Mouse (Mus musculus) Muller cell, postnatal 12 days (primary cell): Measurements from ENCODE around the gene C2cd2l.
"Not testable (repeated sequence)": the region's sequence is repeated elsewhere in the genome, so short reads cannot be mapped to it uniquely, and the experiment has no call there.

Source experiments
- DNase-seq: peaks from one replicate; pipeline ENCODE4 v3.0.0-alpha.2; 2015; ENCODE audit errors: inconsistent ontology term

C2cd2l gene

GRCm38 (mm10) chr9:44336093-44336406 is 16.0 kb upstream of the C2cd2l start:
- no peak for DNase-seq

GRCm38 (mm10) chr9:44335331-44336092 is 15.4 kb upstream of the C2cd2l start:
- peak; percentile 57 for DNase-seq

- DNase-seq = peak; percentile 99
Measured at GRCm38 (mm10) chr9:44334396-44335330, 14.6 kb upstream of the C2cd2l start, which contains the start of gene H2afx. Gene H2afx, plus strand, starts transcription at chr9:44334694.

DNA sequence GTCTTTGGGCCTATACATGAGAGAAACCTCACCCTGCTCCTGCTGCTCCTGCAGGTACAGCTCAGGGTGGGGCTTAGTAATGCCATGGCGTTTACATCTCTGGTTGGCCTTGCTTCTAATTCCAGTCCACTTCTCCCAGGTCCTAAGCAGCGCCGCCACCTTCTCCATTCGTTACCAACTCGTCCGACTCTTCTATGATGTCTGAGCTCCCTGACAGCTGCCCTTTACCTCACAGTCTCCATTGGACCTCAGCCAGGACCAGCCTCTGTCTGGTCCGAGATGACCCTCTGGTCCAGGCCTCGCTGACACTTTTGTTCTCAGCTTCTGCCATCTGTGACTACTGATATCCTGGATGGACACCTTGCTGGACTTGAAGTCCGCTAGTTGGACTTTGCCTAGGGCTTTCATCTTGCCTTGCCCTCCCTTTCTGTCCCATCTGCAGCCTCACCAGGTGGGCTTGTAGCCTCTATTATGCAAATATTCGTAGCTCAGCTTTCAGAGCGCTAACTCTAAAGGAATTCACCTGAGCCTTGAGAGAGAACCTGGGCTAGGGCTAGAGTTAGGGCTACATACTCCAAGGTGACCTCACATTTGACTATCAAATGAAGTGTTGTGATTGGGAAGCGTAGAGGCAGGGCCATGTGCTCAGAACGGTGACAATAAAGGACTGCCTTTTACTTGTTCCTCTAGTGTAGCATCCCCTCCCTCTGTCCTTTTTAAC is 13.0 kb upstream of the C2cd2l start:
- no peak for DNase-seq

DNA sequence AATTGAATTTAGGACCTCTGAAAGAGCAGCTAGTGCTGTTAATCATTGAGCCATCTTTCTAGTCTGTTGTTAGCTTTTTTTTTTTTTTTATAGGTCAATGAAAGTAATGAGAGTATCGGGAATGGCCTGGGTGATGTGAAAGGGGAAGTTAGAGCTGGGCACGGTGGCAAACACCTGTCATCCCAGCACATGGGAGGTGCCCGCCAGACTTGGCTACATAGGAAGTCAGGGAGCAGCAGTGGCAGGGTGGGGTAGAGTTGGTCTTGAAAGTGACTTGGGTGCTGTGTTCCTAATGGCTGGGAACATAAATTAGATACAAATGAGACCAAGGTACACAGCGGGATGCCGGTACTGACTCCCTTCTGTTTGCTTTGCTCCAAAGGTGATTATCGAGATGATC is 10.7 kb upstream of the C2cd2l start:
- DNase-seq = no peak

- no peak for DNase-seq
Measured at GRCm38 (mm10) chr9:44327926-44328325, 7.8 kb upstream of the C2cd2l start.

DNA sequence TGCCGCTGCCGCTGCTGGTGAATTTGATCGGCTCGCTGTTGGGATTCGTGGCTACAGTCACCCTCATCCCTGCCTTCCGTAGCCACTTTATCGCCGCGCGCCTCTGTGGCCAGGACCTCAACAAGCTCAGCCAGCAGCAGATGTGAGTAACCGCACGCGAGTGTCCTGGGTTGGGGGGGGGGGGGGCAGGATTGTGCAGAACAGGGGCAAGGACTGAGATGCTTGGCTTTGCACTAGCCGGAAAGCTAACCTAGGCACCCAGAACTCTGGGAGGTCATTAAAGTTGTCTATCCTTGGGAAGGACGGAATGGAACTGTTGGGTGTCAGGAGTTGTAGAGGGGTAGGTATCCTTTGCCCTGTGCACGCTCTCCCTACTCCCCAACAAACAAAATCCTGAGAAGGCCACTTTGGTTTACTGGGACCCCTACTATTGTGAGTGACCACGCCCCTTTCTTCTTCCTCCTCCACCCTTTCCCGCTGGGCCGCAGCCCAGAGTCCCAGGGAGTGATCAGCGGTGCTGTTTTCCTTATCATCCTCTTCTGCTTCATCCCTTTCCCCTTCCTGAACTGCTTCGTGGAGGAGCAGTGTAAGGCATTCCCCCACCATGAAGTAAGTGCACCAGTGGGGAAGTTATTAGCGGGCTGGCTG is 7.1 kb upstream of the C2cd2l start:
- peak; percentile 36 for DNase-seq

GRCm38 (mm10) chr9:44326371-44327063 is 6.4 kb upstream of the C2cd2l start:
- DNase-seq = peak; percentile 87

DNA sequence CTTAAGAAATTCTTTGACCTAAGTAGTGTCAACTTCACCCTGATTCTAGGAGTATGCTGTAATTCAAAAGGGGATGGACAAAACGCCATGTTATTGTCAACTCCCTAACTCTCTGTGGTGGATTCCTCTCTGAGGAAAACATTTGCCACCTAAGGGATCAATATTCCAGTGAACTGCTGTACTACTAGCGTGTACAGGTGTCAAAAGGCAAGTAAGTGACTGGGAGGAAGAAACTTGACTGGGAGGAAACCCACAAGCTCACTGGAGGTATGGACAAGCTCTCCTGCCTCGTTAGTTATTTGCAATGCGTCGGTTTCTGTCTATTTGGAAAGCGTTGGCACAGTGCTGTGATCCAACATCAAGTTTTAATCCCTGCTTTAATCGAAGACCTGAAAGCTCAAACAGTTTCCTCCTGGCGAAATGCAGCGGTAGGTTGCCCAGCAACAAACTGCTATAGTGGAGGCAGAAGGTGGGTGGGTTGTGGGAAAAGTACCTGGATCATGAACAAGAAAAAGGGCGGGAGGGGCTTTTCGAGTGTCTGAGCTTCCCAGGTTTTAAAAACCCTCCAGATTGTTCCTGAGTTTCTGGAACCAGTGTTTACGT is 5.8 kb upstream of the C2cd2l start, which contains the start of gene Dpagt1:
Gene Dpagt1 (plus strand): TSS at position 252 of the 603 bp plus-strand sequence.
- peak; percentile 27 for DNase-seq

DNA sequence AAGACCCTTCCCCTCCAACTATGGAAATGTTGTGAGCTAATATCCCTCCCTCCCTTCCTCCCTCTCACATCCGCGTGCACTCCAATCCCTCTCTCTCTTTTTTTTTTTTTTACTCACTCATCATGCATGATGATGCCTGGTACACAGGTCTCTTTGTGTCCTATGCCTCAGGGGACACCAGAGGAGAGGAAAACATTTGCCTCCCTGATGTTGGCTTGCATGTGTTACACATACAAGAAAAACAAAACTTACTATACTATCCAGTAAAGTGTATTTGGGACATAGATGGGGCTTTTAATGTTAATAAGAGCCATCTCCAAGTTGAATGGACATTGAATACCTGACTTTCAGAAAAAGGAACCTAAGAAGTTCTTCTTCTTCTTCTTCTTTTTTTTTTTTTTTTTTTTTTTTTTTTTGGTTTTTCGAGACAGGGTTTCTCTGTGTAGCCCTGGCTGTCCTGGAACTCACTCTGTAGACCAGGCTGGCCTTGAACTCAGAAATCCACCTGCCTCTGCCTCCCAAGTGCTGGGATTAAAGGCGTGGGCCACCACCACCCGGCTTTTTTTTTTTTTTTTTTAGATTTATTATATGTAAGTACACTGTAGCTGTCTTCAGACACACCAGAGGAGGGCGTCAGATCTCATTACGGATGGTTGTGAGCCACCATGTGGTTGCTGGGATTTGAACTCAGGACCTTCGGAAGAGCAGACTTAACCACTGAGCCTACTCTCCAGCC is 5.1 kb upstream of the C2cd2l start:
- not testable (repeated sequence) for DNase-seq

DNA sequence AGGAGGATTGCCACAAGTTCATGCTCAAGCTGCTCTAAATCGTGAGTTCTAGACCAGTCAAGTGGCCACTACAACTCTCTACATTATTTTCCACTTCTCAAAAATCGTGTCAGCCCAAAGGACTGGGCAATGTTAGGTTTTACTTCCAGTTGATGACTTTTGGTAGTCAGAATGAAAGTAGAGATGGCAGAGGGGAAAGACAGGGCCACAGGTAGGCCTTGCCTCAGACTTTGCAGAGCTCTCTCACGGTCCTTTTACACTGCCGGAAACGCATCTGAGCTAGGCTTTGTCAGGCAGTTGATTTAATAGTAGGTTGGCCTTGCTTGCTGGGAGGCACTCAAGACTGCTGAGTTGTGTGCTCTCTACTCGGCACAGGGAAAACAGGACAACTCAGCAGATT is 4.1 kb upstream of the C2cd2l start:
- DNase-seq = no peak

DNA sequence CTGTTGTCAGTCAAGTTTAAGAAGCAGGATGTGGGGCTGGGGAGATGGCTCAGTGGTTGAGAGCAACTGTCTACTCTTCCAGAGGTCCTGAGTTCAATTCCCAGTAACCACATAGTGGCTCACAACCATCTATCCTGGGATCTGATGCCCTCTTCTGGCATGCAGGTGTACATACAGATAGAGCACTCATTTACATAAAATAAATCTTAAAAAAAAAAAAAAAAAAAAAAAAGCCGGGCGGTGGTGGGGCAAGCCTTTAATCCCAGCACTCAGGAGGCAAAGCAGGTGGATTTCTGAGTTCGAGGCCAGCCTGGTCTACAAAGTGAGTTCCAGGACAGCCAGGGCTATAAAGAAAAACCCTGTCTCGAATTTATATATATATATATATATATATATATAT is 3.6 kb upstream of the C2cd2l start:
- not testable (repeated sequence) for DNase-seq

DNA sequence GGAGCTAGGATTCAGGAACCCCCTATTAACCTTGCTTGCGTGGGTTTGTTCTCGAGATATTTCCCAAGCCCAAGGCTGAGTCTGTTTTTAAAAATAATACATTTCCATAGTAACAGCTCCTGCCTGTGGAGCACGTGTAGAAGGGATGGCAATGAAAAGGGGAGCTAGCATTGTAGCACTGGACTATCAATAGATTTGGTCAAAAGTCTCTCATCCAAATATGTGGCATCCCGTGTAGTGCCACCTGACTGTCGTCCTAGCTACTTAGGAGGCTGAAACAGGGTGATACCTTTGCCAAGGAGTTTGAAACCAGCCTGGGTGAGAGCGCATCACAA is 681 bp upstream of the C2cd2l start:
- DNase-seq = no peak

DNA sequence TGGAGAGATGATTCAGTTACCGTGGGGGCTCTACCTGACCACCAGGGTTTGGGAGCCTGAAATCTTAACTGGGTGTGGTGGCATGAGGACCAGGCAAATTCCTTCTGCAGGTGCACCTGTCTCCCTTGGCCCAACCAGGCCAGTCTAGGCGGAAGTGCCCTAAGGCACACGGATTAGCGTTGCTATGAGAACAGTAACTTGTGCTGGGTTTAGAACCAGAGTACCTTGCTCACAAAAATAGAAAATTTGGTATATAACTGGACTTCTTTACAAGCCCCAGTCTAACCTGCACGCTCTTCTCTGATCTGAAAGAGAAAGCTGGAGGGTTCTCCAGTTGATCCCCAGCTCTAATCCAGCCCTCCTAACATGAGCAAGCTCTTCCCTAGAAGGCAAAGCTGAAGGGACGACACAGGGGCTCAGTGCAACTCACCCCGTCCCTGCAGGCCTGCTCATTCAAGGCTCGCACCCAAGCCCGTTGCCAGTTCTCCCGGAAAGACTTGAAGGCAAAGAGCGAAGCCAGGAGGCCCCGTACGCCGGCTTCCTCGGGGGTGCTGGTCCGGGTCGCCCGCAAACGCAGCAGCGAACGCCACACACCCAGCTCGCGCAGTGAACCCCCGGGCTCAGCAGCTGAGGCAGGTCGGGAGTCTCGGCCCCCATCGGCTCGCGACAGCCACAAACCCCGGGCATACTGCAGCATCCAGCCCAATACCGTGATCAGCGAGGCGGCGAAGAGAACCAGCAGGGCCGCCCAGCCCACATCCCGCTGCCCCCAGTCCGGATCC is 789 bp downstream of the C2cd2l start:
- no peak for DNase-seq

DNA sequence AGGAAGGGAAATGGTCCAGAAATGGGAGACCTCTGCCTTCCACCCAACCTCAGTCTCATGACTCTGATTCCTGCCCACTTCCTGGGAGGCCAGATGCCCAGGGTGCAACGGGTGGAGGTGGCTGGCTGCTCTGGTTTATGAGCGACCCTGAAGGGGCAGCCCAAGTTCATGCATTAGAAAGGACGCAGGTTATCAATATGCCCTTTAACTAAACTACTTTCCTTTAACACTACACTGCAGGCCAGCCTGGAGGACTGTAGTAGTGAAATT is 1.3 kb downstream of the C2cd2l start:
- no peak for DNase-seq

GRCm38 (mm10) chr9:44318076-44318825 is 1.8 kb downstream of the C2cd2l start:
- DNase-seq = no peak

- no peak for DNase-seq
Measured at GRCm38 (mm10) chr9:44317452-44317851, 2.6 kb downstream of the C2cd2l start.

DNA sequence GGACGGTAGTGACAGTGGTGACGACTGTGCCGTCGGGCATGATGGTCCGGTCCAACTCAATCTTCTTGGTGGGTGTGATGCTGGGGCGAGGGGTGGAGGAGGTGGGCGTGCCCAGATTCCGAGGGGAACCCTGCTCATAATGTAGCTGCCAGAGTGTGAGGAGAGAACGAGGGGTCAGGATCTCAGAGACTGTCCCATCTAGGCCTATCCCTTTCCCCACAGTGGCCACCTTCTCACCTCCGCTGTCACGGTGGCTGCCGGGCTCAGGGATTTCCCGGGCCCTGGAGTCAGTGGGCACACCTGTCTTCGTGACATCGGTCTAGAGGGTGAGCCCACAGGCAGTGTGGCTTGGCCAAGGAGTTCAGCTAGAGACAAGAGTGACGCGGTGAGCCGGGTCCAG is 5.2 kb downstream of the C2cd2l start:
- DNase-seq = no peak

- no peak for DNase-seq
Measured at GRCm38 (mm10) chr9:44314257-44314547, 5.9 kb downstream of the C2cd2l start.
